Mouse (Mus musculus) adrenal gland, postnatal 36 days (tissue): Measurements from ENCODE around the gene Igf1r. TPM values are rescaled to one million over a fixed set of nuclear protein-coding genes. Genes with fewer than 3 reads are reported as not detected.

Experiments used
- DNase-seq, 2 experiments: peaks; one replicate each; pipeline ENCODE4 v3.0.0; 2021; ENCODE audit warnings: mixed read lengths in 1 of 2
- total RNA-seq, 2 experiments: library from RNA; stranded (reverse); gene quantifications; 2 replicates each; pipeline ENCODE4 v1.2.3; 2021

Igf1r gene
- total RNA-seq, 2 experiments from 2014 or later = 74.1 to 87.4 TPM

DNA sequence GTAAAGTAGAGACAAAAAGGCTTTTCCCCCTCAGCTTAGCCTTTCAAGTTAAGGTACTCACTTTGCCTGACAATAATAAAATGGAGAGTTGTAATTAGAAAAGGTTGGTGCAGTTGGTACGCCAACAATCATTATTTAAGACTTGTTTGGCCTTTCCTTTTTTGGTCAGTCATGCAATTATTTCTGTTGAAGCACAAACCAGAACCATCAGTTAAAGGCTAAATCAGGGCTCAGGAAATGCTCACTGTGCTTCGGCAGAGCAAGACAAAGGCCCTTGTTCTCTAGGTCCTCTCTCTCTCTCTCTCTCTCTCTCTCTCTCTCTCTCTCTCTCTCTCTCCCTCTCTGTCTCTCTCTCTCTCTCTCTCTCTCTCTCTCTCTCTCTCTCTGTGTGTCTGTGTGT lies 165.4 kb downstream of the Igf1r start:
- DNase-seq = no peak

DNA sequence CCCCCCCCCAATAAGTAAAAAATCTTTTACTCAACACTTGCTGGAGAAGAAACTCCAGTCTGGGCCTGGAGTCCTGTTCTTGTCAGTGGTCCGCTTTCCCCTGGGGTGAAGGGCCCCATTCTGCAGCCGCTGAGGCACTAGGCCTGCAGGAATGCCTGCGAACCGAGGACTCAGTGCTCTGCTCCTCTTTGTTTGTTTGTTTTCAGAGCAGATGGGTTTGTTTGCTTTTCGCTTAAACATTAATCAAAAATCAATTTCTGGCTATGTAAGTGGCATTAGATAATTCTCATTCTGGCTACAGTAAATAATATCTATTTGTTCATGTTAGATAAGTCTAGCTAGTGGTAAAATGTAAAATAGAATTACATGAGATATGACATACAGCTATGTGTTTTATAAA lies 167.0 kb downstream of the Igf1r start:
- DNase-seq = no peak

DNA sequence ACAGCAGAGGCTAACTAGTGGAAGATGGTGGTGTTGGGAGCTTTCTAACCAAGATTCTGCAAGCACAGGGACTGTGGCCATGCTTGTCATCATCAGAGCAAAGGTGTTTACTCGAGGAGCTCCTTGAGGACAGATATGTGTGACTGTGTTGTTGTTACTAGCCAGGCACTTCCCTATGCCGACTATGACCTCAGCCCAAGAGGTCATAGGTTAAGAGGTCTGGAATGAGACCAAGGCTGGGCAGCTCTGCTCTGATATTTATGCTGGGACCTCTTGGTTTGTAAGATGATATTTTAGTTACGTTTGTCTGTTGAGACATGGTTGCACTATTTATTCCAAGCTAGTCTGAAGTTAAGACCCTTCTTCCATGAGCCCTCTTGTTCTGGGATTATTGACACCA lies 169.8 kb downstream of the Igf1r start:
- no peak for DNase-seq

DNA sequence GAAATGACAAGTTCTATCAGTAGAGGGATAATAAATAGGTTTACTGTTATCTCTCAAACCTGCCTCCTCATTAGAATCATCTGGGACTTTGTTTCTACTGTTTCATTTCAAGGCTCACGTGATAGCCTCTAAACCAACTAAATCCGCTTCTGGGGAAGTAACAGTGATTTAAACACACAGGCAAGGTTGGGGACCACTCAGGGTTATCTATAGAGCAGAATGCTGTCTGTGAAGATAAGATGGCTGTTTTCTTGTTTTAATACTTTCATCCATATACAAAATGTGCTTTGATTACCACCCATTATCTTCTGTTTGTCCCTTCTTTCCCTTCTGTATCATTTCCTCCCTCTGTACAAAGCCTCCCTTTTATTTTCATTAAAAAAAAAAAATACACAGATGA lies 172.7 kb downstream of the Igf1r start:
- DNase-seq = no peak

DNA sequence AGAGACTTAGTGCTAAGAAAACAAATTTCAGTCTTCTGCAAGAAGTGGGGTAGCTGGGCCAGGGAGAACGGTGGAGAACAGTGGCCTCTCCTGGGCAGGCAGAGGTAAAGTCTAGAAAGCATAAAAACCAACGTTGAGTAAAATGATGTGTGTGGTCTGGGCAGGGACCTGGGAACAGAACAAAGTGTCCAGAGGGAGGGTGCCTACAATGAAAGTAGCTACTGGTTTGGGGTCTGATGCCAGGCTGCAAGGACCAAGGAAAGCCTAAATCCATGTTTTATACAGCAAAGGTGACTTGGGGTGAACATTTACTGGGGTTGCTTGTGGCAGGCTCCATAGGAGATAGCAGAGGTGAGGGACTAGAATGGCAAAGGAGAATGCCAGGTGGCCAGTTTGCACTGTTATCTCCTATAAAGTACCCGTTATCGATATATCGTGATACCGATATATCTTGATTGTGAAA lies 175.2 kb downstream of the Igf1r start:
- peak; percentile 66 to 70 for DNase-seq

DNA sequence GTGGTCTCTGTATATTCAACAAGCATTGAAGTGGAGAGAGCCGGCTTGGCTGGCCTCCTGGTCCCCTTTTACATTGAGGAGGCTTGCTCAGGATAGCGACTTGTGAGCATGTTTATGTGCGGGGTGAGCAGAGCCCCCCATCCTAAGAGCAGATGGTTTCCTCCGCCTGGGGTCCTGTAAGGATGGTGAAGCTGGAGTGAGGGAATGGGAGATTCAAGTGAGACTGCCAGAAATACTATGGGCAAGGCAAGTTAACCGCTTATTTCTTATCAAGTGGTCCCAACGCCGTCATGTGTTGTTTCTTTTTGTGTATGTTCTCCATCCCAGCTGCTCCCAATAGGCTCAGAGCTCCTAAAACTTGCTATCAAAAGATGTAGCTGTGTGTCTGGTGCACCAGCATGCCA lies 175.6 kb downstream of the Igf1r start:
- DNase-seq = no peak

DNA sequence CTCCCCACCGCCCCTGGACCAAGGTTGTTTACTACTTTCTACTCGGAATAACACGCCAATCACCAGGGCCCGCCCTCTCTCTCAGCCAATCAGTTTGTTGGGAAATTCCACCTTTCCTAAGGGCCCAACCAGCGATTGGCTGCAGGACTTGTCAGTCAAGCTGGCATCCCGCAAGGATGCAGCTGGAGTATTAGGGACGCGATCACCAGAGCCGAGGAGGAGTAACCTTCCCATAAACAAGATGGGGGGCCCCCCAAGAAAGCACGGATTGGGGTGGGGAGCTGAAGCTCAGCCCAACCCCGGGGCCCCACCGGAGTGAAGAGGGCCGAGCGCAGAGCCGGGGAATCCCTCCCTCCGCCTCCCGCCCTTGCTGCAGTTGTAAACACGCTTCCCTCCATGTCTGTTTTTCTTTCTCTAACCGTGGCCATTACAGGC lies 176.5 kb downstream of the Igf1r start:
- peak; percentile 98 for DNase-seq

DNA sequence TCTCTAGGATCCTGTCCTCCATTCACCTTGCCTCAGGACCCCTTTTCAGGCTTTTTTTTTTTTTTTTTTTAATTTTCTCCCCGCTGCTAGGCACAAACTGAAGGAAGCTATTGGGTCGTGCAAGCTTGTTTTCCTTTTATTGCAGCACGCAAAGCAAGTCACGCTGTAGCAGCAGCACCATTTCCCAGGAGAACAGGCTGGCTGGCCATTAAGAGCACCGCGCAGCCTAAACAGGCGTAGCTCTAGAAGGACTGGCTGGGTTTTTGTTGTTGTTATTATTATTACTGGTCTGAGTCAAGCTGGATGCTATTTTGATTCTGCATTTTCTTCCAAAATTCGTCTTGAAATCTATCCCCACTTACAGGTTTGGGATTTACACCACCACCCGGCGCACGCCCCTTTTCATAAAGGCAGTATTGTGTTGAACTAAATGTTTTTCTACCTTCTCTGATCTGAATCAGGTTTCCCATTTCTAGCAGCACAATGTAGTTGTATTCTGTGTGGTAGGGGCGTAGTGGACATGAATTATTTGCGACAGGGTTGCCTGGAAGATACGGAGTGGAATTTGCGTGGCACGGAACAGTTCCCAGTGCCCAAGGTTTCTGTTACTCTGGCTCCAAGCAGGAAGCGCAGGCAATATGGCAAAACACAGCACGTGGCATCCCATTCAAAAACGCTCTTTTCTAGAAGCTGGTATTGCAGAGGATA lies 177.1 kb downstream of the Igf1r start:
- DNase-seq = peak; percentile 88 to 91

DNA sequence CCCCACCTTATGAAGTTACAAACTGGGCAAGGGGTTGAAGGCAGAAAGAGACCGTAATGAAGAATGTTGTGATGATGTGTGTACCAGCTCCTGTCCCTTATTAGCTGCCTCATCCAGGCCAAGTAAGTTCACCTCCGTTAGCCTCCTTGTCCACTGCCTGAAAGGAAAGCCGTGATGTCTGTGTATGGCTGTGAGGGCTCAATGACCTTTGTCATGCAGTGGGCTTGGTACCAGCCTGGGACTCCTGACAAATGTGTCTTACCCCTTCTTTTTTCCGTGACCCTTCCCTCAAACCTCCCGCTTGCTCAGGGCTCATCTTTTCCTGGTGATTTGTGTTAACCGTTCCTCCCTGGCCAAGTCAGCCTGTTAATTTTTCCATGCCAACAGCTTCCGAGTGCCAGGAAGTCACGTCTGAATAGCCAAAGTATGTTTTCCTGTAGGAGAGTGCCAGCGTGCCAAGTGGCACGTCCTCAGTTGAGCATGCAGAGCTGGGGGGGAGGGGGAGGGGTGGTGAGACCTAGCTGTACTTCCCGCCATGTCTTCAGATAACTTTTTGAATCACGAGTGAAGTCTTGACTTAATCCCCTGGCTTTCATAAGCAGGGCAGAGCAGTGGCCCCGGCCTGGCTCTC lies 178.4 kb downstream of the Igf1r start:
- DNase-seq = no peak

DNA sequence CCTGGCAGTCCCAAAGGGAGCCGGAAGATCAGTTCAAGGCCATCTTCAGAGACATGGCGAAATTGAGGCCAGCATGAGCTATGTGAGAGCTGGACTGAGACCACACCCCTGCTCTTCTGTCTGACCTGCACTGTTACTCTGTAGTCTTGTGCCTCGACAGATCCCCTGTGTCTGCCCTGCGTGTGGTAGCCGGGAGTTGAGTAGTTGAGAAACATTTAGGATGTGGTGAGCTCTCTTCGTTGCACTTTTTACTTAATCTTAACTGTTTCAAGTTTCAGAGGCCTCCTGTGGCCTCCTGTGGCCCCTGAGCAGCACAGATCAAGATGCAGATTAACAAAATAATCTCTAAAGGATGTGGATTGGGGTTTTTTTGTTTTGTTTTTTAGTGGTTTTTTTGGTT lies 181.1 kb downstream of the Igf1r start:
- no peak for DNase-seq

DNA sequence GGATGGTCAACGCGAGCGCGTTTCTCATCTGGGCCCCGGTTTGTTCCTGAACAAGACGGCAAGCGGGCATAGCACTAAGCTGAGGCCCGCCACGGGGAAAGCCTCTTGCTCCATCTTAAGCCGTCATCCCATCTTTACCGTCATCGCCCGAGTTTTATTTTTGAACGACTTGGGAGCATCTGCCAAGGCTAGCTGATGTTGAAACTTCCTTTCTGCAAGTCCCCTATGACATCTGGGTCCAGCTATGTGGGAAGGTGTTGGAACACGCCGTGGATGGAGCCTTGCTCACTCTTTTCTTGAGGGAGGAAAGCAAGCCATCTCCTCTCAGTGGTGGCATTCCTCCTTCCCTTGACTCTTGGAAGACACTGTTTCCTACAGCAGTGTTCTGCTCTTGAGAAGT lies 182.3 kb downstream of the Igf1r start:
- DNase-seq = peak in 1 of 2 experiments; percentile 24

DNA sequence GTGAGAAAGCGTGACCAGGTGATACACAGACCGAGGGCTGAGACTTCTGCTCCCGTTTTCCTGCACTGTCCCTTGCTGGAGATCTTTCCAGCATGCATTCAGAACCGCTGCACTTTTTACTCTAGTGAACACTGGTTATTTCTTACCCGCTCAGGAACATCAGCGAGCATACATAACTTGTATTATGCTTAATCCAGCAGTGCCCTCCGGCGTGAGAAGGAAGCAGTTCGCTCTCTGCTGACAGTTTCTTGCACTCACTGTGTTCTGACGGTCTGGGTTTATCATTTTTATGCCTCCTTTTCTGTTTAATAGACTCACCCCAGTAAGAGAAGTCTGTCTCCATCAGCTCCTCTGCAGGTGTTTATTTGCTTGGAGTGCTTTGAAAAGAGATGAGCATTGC lies 183.4 kb downstream of the Igf1r start:
- DNase-seq = no peak

DNA sequence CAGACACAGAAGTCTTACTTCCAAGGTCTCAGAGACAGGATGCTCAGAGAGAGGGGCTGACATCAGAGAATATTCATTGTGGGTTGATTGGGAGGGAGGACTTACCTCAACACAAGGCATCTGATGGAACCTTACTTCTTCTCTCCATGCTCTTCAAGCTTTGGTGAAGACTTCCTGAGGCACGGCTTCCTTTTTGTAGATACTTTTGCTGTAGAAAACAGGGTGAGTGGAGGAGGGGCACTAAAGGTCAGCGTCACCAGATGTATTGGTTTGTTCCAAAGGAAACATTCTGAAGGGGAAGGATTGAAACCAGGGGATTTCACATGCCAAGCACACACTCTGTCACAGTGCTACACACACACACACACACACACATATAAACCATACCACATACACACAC lies 186.8 kb downstream of the Igf1r start:
- DNase-seq = no peak

DNA sequence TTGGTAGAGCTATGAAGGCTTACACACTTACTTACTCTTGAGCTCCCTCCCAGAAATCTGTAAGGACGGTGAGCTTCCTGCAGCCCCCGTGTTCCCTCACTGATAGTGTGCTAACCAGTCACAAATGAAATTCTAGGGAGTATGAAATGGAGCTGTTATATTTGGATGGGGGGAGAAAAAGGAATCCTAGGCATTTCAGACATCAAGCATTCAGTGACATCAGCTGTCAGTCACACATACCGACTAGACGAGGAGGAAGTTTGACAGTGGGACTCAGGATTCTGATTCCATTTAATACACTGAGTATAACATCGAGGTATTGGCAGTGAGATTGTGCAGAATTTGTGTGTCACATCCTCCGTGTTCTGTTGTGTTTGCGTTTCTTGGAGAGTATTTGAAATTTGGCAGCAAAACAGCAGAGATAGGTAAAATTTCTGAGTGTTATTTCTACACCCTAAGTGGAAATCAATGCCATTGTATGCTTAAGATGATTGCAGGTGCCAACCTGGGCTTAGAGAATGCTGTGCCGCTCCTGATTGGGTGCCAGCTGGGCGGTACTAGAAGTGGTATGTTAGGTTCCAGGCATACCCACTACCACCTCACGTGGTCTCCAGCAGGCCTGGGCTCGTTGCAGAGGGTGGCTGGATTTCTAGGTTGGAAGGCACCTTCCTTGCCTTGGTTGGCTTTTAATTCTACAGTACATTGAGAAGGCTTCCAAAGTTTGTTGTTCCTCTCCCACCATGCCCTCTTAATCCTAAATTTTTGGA lies 187.6 kb downstream of the Igf1r start:
- no peak for DNase-seq

DNA sequence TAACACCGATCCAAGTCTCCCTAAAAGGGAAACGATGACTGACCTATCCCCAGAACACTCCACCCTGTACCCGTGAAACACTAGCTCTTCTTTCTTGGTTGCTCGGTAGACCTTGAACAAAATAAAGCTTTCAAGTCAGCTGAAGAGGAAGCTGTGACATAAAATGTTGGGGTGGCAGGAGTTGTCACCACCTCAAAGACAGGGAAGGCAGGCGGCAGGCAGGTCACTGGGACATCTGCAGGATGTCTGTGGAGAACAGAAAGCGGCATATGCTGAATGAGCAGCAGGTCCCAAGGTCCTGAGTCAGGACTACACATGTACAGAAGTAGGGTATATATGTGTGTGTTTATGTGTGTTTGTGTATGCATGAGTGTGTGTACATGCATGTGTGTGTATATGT lies 191.6 kb downstream of the Igf1r start:
- no peak for DNase-seq

DNA sequence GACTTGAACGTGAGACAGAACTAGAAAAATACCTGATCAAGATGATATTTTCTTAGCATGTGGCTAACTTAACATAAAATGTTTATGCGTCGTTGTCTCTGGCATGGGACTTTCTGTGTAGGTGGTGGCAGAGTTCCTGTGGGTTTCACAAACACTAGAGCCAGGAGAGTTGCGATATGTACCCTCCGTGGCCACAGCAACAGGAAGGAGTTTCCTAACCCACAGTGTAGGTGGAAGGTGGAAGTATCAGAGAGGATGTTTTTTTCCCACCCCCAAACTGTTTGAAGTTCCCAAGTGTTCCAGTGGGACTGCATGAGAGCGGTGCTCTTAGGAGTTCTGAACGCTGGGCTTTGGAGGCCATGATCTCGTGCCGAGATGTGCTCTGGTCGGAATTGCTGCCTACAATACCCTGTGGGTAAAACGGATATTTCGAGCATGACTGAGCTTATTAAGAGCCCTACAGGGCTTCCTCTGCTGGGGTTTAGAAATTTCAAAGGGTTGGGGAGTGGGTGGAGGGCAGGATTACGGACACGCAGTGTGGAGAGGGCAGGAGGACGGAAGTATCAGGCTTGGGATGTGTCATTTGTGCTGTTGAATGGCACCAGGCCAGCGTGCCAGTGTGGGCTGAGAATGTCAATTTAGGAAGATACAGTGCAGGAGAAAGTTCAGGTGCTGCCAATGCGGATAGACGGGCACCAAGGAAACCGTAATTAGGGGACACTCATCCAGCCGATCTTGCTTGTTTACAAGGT lies 195.8 kb downstream of the Igf1r start:
- no peak for DNase-seq

DNA sequence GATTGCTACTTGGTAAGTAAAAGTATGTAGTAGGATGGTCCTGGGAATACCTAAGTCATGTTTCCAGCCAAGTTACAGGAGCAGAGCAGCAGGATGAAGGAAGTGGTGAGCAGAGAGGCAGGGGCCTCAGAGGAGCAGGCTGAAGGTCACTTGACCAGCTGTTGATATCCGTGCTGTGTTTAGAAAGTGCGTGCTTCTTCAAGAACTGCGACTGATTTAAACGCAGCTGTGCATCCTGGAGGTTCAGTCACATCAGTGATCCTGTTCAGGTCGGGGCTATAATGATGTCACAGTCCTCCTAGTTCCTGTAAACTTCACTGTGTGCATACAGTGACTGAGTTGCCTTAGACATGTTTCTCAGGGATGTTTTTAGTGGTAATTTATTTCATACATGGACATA lies 199.3 kb downstream of the Igf1r start:
- DNase-seq = no peak

DNA sequence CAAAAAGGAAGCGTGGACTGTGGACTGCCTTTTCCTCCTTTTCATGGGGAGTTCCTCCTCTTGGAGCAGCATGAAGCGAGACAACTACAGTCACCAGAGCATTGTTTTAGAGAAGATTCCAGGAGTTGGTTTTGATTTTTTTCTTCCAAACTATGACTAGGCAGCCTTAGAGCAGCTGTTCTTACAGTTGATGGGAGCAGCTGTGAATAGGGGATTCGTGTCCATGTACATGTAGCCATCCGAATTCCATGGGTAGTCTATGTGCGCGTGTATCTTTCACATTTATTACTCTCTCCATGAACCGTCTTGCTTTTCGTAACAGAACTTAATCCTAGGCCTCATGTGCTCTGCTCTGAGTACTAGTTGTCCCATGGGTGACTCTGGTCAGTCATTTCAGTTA lies 199.8 kb downstream of the Igf1r start:
- no peak for DNase-seq

DNA sequence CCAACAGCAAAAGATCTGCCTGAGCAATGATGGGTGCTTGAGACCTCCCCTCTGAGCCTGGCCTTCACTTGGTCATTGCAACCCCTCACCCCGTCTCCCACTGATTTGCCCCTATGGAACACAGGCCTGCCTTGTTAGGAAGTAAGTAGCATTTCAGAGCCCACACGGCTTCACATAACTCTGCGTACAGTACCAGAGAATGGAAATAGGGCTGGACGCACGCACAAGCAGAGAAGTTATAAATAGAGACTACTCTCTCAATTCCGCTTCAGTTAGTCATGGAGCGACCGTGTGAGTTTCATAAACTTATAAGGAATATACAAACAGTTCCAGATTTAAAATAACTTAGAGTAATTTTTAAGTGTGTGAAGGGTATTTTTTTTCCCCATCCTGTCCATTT lies 200.6 kb downstream of the Igf1r start:
- no peak for DNase-seq

DNA sequence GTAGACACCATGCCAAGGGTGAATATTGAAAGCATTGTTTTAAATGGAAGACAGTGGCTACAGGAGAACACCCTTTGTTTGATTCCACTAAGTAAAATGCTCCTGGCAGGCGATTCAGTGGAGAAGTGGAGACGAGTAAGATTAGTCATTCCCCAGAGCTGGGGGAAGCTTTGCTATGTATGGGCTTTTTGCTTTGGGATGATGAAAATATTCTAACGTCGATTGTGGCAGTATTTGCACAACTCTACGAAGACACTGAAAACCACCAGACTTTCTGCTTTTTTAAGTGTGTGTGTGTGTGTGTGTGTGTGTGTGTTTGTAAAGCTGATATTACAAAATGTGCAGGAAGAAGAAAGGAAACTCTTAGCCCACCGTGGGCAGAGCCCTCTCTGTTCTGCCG lies 202.0 kb downstream of the Igf1r start:
- DNase-seq = no peak

DNA sequence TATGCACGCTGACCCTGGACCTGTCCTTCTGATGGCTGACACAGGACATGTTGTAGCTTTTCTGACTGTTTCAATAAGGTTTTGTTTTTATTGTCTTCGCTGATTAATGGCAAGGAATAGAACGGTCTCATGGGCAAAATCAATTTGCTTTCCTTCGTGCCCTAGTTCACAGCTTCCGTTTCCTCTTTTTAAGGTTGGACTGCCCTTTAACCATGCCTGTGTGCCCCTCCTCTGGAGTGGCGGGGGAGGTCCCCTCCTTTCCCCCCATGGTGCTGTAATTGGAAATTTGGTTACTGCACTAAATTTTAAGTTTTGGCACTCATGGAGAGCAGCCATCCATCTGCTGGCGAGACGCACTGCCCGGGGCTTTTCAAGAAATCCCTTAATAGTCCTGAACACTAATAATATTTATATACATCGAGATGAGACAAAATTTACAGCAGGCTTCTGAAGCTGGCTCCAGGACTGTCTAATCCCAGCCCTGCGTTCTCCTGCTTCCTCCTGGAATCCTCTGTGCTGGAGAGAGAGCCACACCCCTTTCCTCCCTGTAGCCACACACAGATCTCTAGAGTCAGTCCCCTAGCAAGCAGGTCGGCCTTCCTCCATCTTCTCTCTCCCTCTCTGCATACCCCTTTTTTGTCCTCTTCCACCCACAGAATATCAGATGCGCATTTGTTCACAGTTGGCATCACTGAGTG lies 207.6 kb downstream of the Igf1r start:
- no peak for DNase-seq

DNA sequence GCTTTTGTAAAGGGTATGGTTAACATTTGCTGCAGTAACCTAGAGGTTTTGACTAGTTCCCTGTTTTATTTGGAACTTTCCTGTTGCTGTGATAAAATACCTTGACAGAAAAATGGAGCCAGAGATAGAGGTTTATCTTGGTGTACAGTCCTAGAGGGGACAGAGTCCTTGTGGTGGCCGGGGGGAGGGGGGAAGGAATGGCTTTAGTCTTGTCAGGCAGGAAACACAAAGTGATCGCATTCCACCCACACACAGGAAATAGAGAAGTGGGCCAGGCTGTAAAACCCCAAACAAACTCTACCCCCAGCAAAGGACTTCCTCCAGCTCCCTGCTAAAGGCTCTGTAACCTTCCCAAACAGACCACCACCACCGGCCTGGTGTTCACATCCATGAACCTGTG lies 211.4 kb downstream of the Igf1r start:
- no peak for DNase-seq
